Mouse (Mus musculus) ovary, postnatal 14 days (tissue): ENCODE data around the gene Brox.

Source experiments
- DNase-seq: peaks from one replicate; pipeline ENCODE4 v3.0.0; 2022; ENCODE audit warnings: low spot score

Gene Brox

GRCm38 (mm10) chr1:183272867-183273818 lies 23.9 kb downstream of the Brox start:
- DNase-seq = no peak

- no peak for DNase-seq
These were observed 29.4 kb downstream of the Brox start for GRCm38 (mm10) chr1:183267666-183268065.

- no peak for DNase-seq
These were observed 31.1 kb downstream of the Brox start for GRCm38 (mm10) chr1:183265921-183266467.

GRCm38 (mm10) chr1:183264145-183265008 lies 32.7 kb downstream of the Brox start:
- no peak for DNase-seq

- no peak for DNase-seq
These were observed 44.5 kb downstream of the Brox start for GRCm38 (mm10) chr1:183252574-183252973.

GRCm38 (mm10) chr1:183251818-183252217 lies 45.3 kb downstream of the Brox start:
- no peak for DNase-seq

GRCm38 (mm10) chr1:183250612-183251011 lies 46.5 kb downstream of the Brox start:
- no peak for DNase-seq

- DNase-seq = no peak
These were observed 48.9 kb downstream of the Brox start for GRCm38 (mm10) chr1:183248144-183248543.

- no peak for DNase-seq
These were observed 53.8 kb downstream of the Brox start for GRCm38 (mm10) chr1:183243293-183243692.

GRCm38 (mm10) chr1:183237901-183238300 lies 59.2 kb downstream of the Brox start:
- DNase-seq = peak; percentile 18

GRCm38 (mm10) chr1:183236460-183236859 lies 60.6 kb downstream of the Brox start:
- no peak for DNase-seq

- DNase-seq = no peak
These were observed 63.3 kb downstream of the Brox start for GRCm38 (mm10) chr1:183233679-183234174.

- no peak for DNase-seq
These were observed 63.9 kb downstream of the Brox start for GRCm38 (mm10) chr1:183232985-183233678.

GRCm38 (mm10) chr1:183227469-183227868 lies 69.6 kb downstream of the Brox start:
- no peak for DNase-seq
